Mouse (Mus musculus): ENCODE results near the gene Ccdc141.
"Not testable (repeated sequence)": the region's sequence is repeated elsewhere in the genome, so short reads cannot be mapped to it uniquely, and the experiment has no call there.

Gene Ccdc141

DNA sequence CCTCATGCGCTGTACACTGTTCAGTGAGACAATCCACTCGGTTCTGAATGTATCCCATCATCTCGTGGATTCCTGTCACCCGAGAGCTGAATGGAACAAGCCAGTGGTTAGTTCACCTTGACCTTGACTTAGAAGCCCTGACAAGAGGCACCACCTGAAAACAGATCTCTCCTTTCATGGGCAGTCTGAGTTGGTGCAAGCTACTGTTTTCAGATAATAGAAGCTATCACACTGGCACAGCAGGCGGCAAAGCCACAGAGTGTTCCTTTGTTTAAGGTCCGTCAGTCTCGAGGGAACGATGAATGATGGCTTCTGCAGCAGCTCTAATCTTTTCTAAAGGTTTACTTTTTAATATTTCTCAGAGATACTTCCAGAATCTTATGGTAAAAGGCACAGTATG is 110.8 kb downstream of the Ccdc141 start:
- no peak for DNase-seq (ENCODE audit: low spot score)

- DNase-seq (ENCODE audit: low spot score), result no peak
Measured at GRCm38 (mm10) chr2:77056367-77056766, 114.1 kb downstream of the Ccdc141 start.

GRCm38 (mm10) chr2:77042912-77043311 is 127.5 kb downstream of the Ccdc141 start:
- no peak for DNase-seq (ENCODE audit: low spot score)

DNA sequence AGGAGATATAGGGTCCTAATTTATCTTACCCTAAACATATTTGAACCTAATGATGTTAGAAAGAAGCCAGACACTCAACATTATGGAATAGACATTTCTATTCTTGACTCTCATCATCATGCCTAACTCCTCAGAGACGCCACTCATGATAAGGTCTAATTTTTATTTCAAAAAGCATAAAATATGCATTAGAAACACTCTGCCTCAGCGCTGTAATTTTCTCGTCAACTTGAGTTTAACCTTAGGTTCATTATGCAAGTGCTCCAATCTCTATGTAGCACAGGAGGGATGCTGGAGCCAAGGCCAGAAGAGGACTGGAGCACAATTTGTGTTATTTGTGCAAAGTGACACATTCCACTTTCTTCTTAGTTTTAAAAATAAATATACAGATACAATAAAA is 130.8 kb downstream of the Ccdc141 start:
- DNase-seq (ENCODE audit: low spot score), result no peak

- no peak for DNase-seq (ENCODE audit: low spot score)
Measured at GRCm38 (mm10) chr2:77039281-77039680, 131.2 kb downstream of the Ccdc141 start.

DNA sequence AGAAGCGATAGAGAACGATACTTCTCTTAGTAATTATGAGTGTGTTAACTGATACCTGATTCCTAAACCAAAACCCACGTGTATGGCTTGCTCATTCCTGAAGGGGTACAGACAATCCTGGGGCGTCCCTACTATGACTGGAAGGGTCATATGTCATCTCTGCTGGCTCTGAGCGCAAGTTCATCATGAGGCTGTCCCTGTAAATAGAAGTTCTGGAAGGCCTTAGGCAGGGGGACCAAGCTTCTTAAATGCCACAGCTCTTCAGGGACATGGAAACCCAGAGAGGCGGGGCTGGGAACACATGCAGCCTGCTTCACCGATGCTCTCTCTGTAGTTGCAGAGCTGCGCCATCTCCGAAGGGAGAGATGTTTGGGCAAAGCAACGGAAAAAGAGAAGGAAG is 133.2 kb downstream of the Ccdc141 start:
- no peak for DNase-seq (ENCODE audit: low spot score)

- no peak for DNase-seq (ENCODE audit: low spot score)
Measured at GRCm38 (mm10) chr2:77034112-77034511, 136.3 kb downstream of the Ccdc141 start.

GRCm38 (mm10) chr2:77033322-77034060 is 136.9 kb downstream of the Ccdc141 start:
- DNase-seq (ENCODE audit: low spot score), result no peak

DNA sequence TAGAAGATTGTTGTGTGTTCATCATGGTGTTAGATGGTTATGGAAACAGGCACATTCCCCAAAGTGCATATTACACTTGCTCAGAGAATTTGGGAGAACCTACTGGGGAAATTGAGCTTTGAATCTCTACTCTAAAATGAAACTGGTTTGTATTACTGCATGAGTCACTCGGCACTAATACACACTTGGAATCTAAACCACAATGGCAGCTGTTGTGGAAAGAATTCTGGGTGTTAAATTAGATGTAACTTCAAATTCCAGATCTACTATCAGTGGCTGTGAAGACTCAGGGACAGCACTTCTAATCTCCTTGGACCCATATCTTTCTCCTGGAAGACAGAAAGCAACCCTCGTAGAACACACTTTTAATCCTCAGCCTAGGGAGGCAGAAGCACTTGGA is 149.8 kb downstream of the Ccdc141 start:
- no peak for DNase-seq (ENCODE audit: low spot score)

GRCm38 (mm10) chr2:77017735-77018134 is 152.7 kb downstream of the Ccdc141 start:
- DNase-seq (ENCODE audit: low spot score), result no peak

DNA sequence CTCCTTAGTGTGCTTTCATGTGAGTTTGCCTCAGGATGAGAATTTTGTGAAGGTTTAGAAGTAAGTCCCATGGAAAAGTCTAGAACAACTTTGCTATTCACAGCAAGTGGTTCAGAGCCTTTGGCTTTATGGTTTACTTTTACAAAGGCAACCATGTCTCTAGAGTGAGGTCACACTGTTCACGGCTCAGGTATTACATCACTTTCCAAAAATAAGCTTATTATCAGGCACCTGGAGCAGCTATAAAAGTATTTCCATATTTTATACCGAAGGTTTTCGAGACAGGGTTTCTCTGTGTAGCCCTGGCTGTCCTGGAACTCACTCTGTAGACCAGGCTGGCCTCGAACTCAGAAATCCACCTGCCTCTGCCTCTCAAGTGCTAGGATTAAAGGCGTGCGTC is 157.0 kb downstream of the Ccdc141 start:
- not testable (repeated sequence) for DNase-seq (ENCODE audit: low spot score)

- DNase-seq (ENCODE audit: low spot score), result no peak
Measured at GRCm38 (mm10) chr2:77011981-77012380, 158.5 kb downstream of the Ccdc141 start.

DNA sequence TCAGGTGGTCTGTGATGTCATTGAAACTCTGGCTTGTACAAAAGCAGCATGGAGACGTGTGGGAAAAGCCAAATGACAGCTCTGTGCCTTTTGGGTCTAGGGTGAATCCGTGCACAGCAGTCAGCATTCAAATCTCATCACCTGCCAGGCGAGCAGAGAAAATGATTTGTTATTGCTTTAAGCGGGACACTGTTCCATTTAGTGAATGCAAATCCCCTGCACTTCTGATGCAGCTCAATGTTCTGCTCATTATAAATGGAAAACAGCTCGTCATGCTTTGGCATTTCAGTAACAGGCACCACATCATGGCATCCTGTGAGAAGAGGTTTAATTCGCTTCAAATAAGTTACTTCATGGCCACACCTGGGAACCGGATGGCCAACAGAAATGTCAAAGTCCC is 163.4 kb downstream of the Ccdc141 start:
- no peak for DNase-seq (ENCODE audit: low spot score)

GRCm38 (mm10) chr2:77003148-77003547 is 167.3 kb downstream of the Ccdc141 start:
- no peak for DNase-seq (ENCODE audit: low spot score)

DNA sequence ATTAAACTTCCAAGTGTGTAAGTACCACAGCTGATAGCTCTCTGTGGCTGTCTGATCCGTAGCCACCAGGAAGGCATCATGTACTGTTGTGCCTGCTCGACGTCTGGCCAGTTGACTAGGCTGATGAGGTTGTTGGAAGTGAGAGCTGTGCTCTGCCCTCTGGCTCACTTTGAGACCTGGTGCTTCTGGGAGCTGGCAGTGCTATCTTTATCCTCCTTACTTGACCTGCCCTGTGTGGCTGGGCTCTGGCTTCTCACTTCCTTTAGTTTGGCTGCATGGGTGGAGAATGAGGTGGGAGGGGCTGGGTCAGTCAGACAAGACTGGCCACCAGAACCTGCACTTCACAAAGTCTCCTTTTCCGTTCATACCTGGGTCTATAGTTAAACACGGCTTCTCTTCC is 172.1 kb downstream of the Ccdc141 start:
- DNase-seq (ENCODE audit: low spot score), result no peak

- DNase-seq (ENCODE audit: low spot score), result no peak
Measured at GRCm38 (mm10) chr2:76992493-76993201, 177.8 kb downstream of the Ccdc141 start.

- no peak for DNase-seq (ENCODE audit: low spot score)
Measured at GRCm38 (mm10) chr2:76987317-76987716, 183.1 kb downstream of the Ccdc141 start.

DNA sequence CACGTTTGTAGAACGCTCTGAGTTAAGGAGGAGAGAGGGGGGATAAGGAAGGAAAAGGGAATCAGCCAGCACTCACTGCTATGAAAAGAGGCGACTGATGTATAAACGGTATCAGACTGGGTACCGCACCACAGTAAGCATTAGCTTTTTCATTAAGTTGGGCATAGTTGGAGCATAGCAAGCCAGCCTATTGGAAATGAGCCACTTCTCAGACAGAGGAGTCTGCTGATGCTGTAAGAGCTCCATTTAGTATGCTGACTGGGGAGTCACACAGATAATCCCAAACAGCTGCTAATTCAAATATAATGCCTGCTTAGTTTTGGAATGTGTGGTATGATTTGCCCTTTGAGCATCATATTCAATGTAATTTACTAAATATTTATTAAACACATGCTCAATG is 186.1 kb downstream of the Ccdc141 start:
- DNase-seq (ENCODE audit: low spot score), result no peak

DNA sequence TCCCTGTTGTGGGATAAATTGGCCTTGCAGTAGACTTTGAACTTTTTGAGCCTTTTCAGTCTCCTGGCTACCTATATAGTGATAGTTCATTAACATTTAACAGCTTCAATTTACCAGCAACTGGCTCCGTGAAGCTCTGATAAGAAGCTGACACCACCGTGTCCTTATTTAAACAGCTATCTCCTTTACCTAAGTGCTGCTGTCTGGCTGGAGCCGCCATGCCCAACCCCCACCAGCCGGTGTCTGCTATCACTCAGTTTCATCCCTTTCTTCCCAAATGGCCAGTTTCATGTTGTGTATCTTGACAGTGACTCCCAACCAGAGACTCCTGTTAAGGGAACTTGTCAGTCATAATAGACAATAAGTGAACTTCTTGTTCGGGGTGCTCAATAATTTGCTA is 186.8 kb downstream of the Ccdc141 start:
- DNase-seq (ENCODE audit: low spot score), result no peak

- DNase-seq (ENCODE audit: low spot score), result no peak
Measured at GRCm38 (mm10) chr2:76982391-76983145, 187.9 kb downstream of the Ccdc141 start, which contains the start of gene Ttn. TSS of gene Ttn (minus strand) at chr2:76982547.

DNA sequence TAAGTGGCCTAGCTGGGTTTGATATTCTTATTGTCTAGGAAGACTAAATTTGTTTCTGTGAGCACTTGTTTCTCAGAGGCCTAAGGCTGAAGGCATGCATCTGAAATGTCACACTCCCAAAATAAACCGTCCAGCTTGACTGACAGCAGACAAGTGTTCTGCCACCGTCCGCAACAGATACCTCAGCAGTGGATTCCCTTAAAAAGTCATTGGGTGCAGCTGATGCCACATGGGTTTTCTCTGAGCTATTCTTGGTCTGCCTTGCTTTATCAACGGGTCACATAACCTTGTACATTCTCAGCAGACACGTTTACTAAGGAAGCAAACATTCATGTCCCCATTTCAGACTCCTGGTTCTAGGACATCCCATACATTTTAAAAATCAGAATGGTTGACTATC is 188.7 kb downstream of the Ccdc141 start:
- no peak for DNase-seq (ENCODE audit: low spot score)

GRCm38 (mm10) chr2:76980146-76980545 is 190.3 kb downstream of the Ccdc141 start:
- DNase-seq (ENCODE audit: low spot score), result no peak

DNA sequence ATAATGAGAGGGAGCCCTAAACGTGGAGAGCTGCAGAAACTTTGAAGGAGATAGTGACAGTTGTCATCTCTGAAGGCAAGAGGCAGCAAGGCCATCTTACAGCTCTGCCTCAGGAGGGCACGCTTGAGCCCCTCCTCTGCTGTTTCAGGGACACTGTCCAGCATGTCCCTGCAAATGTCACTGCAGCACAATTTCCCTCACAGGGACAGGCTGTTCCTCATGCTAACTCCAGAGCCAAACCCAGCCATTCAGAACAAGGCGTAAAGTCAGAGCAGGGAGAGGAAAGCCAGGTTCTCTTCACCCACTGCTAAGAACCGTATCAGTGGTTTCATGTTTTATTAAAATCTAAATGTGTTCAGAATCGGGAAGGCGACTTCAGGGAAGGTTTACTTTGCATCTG is 192.8 kb downstream of the Ccdc141 start:
- DNase-seq (ENCODE audit: low spot score), result no peak

All from T-cell, adult 2 months (primary cell).